In the genomic region with DNA sequence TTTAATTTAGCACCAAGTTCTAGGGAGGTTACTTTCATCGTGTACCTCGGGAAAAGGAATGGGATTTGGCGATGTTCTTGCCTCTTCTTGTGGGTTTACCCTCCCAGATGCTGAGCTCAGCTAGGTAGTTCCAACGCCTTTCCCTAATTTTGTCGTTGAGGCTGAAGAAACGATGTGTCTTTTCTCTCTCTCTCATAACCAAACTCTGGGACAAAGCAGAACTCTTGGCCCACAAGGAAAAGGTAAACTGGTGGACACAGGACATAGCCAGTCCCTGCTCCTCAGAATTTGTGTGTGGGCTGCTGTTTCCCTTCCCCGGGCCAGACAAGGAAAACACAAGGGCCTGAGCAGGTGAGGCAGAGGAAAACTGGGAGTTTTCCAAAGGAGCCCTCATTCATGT, we compare ENCODE assay signal across 12 mouse cellular contexts. TPM values are rescaled to one million over a fixed set of nuclear protein-coding genes. Genes with fewer than 3 reads are reported as not detected.
DNase-seq lines count a peak whose midpoint lies in the region; ATAC-seq lines count a peak whose summit lies in the region.
"Had no signal": no experiment of that assay in that cellular context is flagged by ENCODE, and none has a peak within 500 bp of the region (broad histone marks: within the 10 kb centered on the region; RNA-seq: fewer than 3 reads in every experiment).

No protein-coding gene starts in this region.

- WGBS in hindbrain, embryonic 11.5 days, result 26% methylated on average over 7 of the region's 7 CpGs
- WGBS in hindbrain, embryonic 16.5 days, result 31% methylated on average over 7 of the region's 7 CpGs
- 23% methylated on average over 7 of the region's 7 CpGs for WGBS in midbrain, embryonic 11.5 days
- 23% methylated on average over 7 of the region's 7 CpGs for WGBS in midbrain, embryonic 14.5 days
- WGBS in hindbrain, embryonic 15.5 days, result 33% methylated on average over 7 of the region's 7 CpGs
- WGBS in stomach, embryonic 16.5 days, result 28% methylated on average over 7 of the region's 7 CpGs

- H3K4me1 ChIP-seq in hindbrain, embryonic 11.5 days (replicated peaks; ENCODE audit: control insufficient read depth, insufficient read depth, low read length), result peaks cover 9% of the 10 kb centered on the region; the same call in 1 of the 2 replicates
- H3K4me1 ChIP-seq in hindbrain, embryonic 16.5 days (ENCODE audit: control insufficient read depth, insufficient read depth, low read depth, low read length), result peaks cover 15% of the 10 kb centered on the region
- peaks cover 9% of the 10 kb centered on the region for H3K4me1 ChIP-seq in midbrain, embryonic 11.5 days (ENCODE audit: control insufficient read depth, insufficient read depth, low read length)
- 0 out of 2 replicates have a peak, but pooled peaks cover 9% of the 10 kb centered on the region for H3K4me1 ChIP-seq in midbrain, embryonic 14.5 days (ENCODE audit: control insufficient read depth, insufficient read depth, low read length)
- peaks cover 29% of the 10 kb centered on the region for H3K4me1 ChIP-seq in hindbrain, embryonic 15.5 days (replicated peaks)
- peaks cover 10% of the 10 kb centered on the region for H3K4me1 ChIP-seq in stomach, embryonic 16.5 days (ENCODE audit: control insufficient read depth, insufficient read depth, low read length)

- no peak overlapping the region for H3K4me3 ChIP-seq in hindbrain, embryonic 11.5 days (ENCODE audit: low read depth, low read length)
- H3K4me3 ChIP-seq in hindbrain, embryonic 16.5 days (ENCODE audit: low read length), result no peak overlapping the region
- H3K4me3 ChIP-seq in midbrain, embryonic 11.5 days (ENCODE audit: low read depth, low read length), result no peak overlapping the region
- no peak overlapping the region for H3K4me3 ChIP-seq in midbrain, embryonic 14.5 days (replicated peaks; ENCODE audit: low read depth, low read length)
- H3K4me3 ChIP-seq in hindbrain, embryonic 15.5 days, result peak overlapping the region; percentile 42
- 0 out of 2 replicates have a peak overlapping the region, but pooled peaks have one; percentile 50 for H3K4me3 ChIP-seq in stomach, embryonic 16.5 days (replicated peaks; ENCODE audit: low read length)

- DNase-seq in hindbrain, embryonic 11.5 days (ENCODE audit: low spot score), result no peak
- peak; percentile 84 for DNase-seq in midbrain, embryonic 11.5 days (ENCODE audit: low spot score, missing footprints)
- DNase-seq in midbrain, embryonic 14.5 days, result no peak
- no peak for DNase-seq in thymus, adult 18-20 months
- DNase-seq: layer of hippocampus, adult 9-11 months; thymus, postnatal 14 days had no signal

- H3K9me3 ChIP-seq in hindbrain, embryonic 11.5 days (ENCODE audit: control insufficient read depth, low read length), result no peaks in the 10 kb centered on the region
- H3K9me3 ChIP-seq in hindbrain, embryonic 16.5 days (ENCODE audit: control insufficient read depth, low read length), result no peaks in the 10 kb centered on the region
- no peaks in the 10 kb centered on the region for H3K9me3 ChIP-seq in midbrain, embryonic 11.5 days (ENCODE audit: control insufficient read depth, low read length)
- no peaks in the 10 kb centered on the region for H3K9me3 ChIP-seq in midbrain, embryonic 14.5 days (ENCODE audit: control insufficient read depth, low read length)
- no peaks in the 10 kb centered on the region for H3K9me3 ChIP-seq in hindbrain, embryonic 15.5 days
- no peaks in the 10 kb centered on the region for H3K9me3 ChIP-seq in stomach, embryonic 16.5 days (replicated peaks; ENCODE audit: control insufficient read depth, low read length)
- H3K9me3 ChIP-seq: midbrain, embryonic 13.5 days had no signal

- H3K36me3 ChIP-seq in hindbrain, embryonic 11.5 days (ENCODE audit: control insufficient read depth, insufficient read depth, low read length), result no peaks in the 10 kb centered on the region
- no peaks in the 10 kb centered on the region for H3K36me3 ChIP-seq in hindbrain, embryonic 16.5 days (ENCODE audit: control insufficient read depth, insufficient read depth, low read length)
- no peaks in the 10 kb centered on the region for H3K36me3 ChIP-seq in midbrain, embryonic 11.5 days (ENCODE audit: control insufficient read depth, insufficient read depth, low read length)
- no peaks in the 10 kb centered on the region for H3K36me3 ChIP-seq in midbrain, embryonic 14.5 days (ENCODE audit: control insufficient read depth, insufficient read depth, low read length)
- H3K36me3 ChIP-seq in hindbrain, embryonic 15.5 days, result no peaks in the 10 kb centered on the region
- H3K36me3 ChIP-seq in stomach, embryonic 16.5 days (ENCODE audit: control insufficient read depth, insufficient read depth, low read length), result no peaks in the 10 kb centered on the region
- H3K36me3 ChIP-seq: midbrain, embryonic 13.5 days had no signal

- H3K4me2 ChIP-seq in hindbrain, embryonic 11.5 days (replicated peaks; ENCODE audit: low read depth, low read length), result peak overlapping the region; percentile 62; the same call in 1 of the 2 replicates
- no peak overlapping the region for H3K4me2 ChIP-seq in hindbrain, embryonic 16.5 days (ENCODE audit: low read length)
- no peak overlapping the region for H3K4me2 ChIP-seq in midbrain, embryonic 11.5 days
- no peak overlapping the region for H3K4me2 ChIP-seq in midbrain, embryonic 14.5 days (ENCODE audit: low read length)
- H3K4me2 ChIP-seq in hindbrain, embryonic 15.5 days, result peak overlapping the region; percentile 64; the same call in 1 of the 2 replicates
- peak overlapping the region; percentile 70; the same call in 1 of the 2 replicates for H3K4me2 ChIP-seq in stomach, embryonic 16.5 days (ENCODE audit: low read depth, low read length)

- peaks cover 43% of the 10 kb centered on the region for H3K27me3 ChIP-seq in hindbrain, embryonic 11.5 days (ENCODE audit: control insufficient read depth, insufficient read depth, low read length)
- H3K27me3 ChIP-seq in hindbrain, embryonic 16.5 days (replicated peaks; ENCODE audit: control insufficient read depth, insufficient read depth, low read length), result peaks cover 37% of the 10 kb centered on the region
- H3K27me3 ChIP-seq in midbrain, embryonic 11.5 days (ENCODE audit: control insufficient read depth, insufficient read depth, low read length), result peaks cover 57% of the 10 kb centered on the region
- peaks cover 54% of the 10 kb centered on the region for H3K27me3 ChIP-seq in midbrain, embryonic 14.5 days (ENCODE audit: control insufficient read depth, insufficient read depth, low read length)
- peaks cover 51% of the 10 kb centered on the region for H3K27me3 ChIP-seq in hindbrain, embryonic 15.5 days
- peaks cover 66% of the 10 kb centered on the region for H3K27me3 ChIP-seq in stomach, embryonic 16.5 days (ENCODE audit: control insufficient read depth, insufficient read depth, low read length)

- H3K27ac ChIP-seq in hindbrain, embryonic 11.5 days (ENCODE audit: low read depth, low read length), result no peak overlapping the region
- no peak overlapping the region for H3K27ac ChIP-seq in hindbrain, embryonic 16.5 days (ENCODE audit: low read depth, low read length)
- H3K27ac ChIP-seq in midbrain, embryonic 11.5 days (ENCODE audit: low read depth, low read length), result no peak overlapping the region
- H3K27ac ChIP-seq in midbrain, embryonic 14.5 days (replicated peaks; ENCODE audit: low read depth, low read length), result no peak overlapping the region
- H3K27ac ChIP-seq in hindbrain, embryonic 15.5 days (replicated peaks), result no peak overlapping the region
- no peak overlapping the region for H3K27ac ChIP-seq in stomach, embryonic 16.5 days (ENCODE audit: low read length)
- H3K27ac ChIP-seq: liver, embryonic 14.5 days; midbrain, embryonic 13.5 days had no signal

- H3K9ac ChIP-seq in hindbrain, embryonic 11.5 days (ENCODE audit: low read depth, low read length), result no peak overlapping the region
- H3K9ac ChIP-seq in hindbrain, embryonic 16.5 days (ENCODE audit: low read depth, low read length), result no peak overlapping the region
- no peak overlapping the region for H3K9ac ChIP-seq in midbrain, embryonic 11.5 days (ENCODE audit: low read length)
- no peak overlapping the region for H3K9ac ChIP-seq in midbrain, embryonic 14.5 days (replicated peaks; ENCODE audit: low read length)
- no peak overlapping the region for H3K9ac ChIP-seq in hindbrain, embryonic 15.5 days
- H3K9ac ChIP-seq in stomach, embryonic 16.5 days (ENCODE audit: low read length), result no peak overlapping the region
- H3K9ac ChIP-seq: liver, embryonic 14.5 days had no signal

- no peak for ATAC-seq in hindbrain, embryonic 11.5 days (ENCODE audit: low FRiP score)
- ATAC-seq in hindbrain, embryonic 16.5 days, result no peak
- no peak for ATAC-seq in midbrain, embryonic 11.5 days (ENCODE audit: low FRiP score)
- no peak for ATAC-seq in midbrain, embryonic 14.5 days (ENCODE audit: low FRiP score, low TSS enrichment)
- ATAC-seq in hindbrain, embryonic 15.5 days (ENCODE audit: low FRiP score, low read depth), result no peak
- ATAC-seq in stomach, embryonic 16.5 days (ENCODE audit: insufficient read depth, low FRiP score), result no peak
- ATAC-seq: midbrain, embryonic 13.5 days had no signal

RNA-seq across cellular contexts. Expression of a gene that starts 0.5 kb away (rescaled TPM):
- 17.0 and 17.1 TPM in 2 replicates for polyA plus RNA-seq in hindbrain, embryonic 11.5 days (2014; fragmentation: Nextera tagmentation; extraction: Ambion mirVana)
- polyA plus RNA-seq in hindbrain, embryonic 16.5 days (2015; fragmentation: Nextera tagmentation; extraction: Ambion mirVana), result 18.0 TPM in 2 replicates
- 12.5 and 14.6 TPM in 2 replicates for polyA plus RNA-seq in midbrain, embryonic 11.5 days (2014; fragmentation: Nextera tagmentation; extraction: Ambion mirVana)
- polyA plus RNA-seq in midbrain, embryonic 14.5 days (2014; fragmentation: Nextera tagmentation; extraction: Ambion mirVana), result 10.6 and 16.3 TPM in 2 replicates
- polyA plus RNA-seq in hindbrain, embryonic 15.5 days (2015; fragmentation: Nextera tagmentation; extraction: Ambion mirVana), result 17.4 and 20.0 TPM in 2 replicates
- 25.4 and 25.5 TPM in 2 replicates for polyA plus RNA-seq in stomach, embryonic 16.5 days (2015; fragmentation: Nextera tagmentation; extraction: Ambion mirVana)

RNA-seq across cellular contexts. Expression of a gene that starts 8.1 kb away (rescaled TPM):
- polyA plus RNA-seq in hindbrain, embryonic 11.5 days (2014; fragmentation: Nextera tagmentation; extraction: Ambion mirVana), result 20.7 and 21.2 TPM in 2 replicates
- 47.7 and 50.0 TPM in 2 replicates for polyA plus RNA-seq in hindbrain, embryonic 16.5 days (2015; fragmentation: Nextera tagmentation; extraction: Ambion mirVana)
- polyA plus RNA-seq in midbrain, embryonic 11.5 days (2014; fragmentation: Nextera tagmentation; extraction: Ambion mirVana), result 15.5 and 16.0 TPM in 2 replicates
- polyA plus RNA-seq in midbrain, embryonic 14.5 days (2014; fragmentation: Nextera tagmentation; extraction: Ambion mirVana), result 37.4 and 44.9 TPM in 2 replicates
- polyA plus RNA-seq in hindbrain, embryonic 15.5 days (2015; fragmentation: Nextera tagmentation; extraction: Ambion mirVana), result 38.5 and 46.8 TPM in 2 replicates
- 19.3 and 19.7 TPM in 2 replicates for polyA plus RNA-seq in stomach, embryonic 16.5 days (2015; fragmentation: Nextera tagmentation; extraction: Ambion mirVana)

RNA-seq across cellular contexts. Expression of a gene that starts 15.2 kb away (rescaled TPM):
- polyA plus RNA-seq in hindbrain, embryonic 11.5 days (2014; fragmentation: Nextera tagmentation; extraction: Ambion mirVana), result 0.35 TPM in 1 of 2 replicates, not detected in the other
- not detected in 2 replicates for polyA plus RNA-seq in hindbrain, embryonic 16.5 days (2015; fragmentation: Nextera tagmentation; extraction: Ambion mirVana)
- not detected in 2 replicates for polyA plus RNA-seq in midbrain, embryonic 11.5 days (2014; fragmentation: Nextera tagmentation; extraction: Ambion mirVana)
- not detected in 2 replicates for polyA plus RNA-seq in midbrain, embryonic 14.5 days (2014; fragmentation: Nextera tagmentation; extraction: Ambion mirVana)
- polyA plus RNA-seq in hindbrain, embryonic 15.5 days (2015; fragmentation: Nextera tagmentation; extraction: Ambion mirVana), result not detected in 2 replicates
- 0.31 TPM in 1 of 2 replicates, not detected in the other for polyA plus RNA-seq in stomach, embryonic 16.5 days (2015; fragmentation: Nextera tagmentation; extraction: Ambion mirVana)
- polyA plus RNA-seq: midbrain, embryonic 13.5 days had no signal

RNA-seq across cellular contexts. Expression of a gene that starts 21.8 kb away (rescaled TPM):
- 62.2 and 63.7 TPM in 2 replicates for polyA plus RNA-seq in hindbrain, embryonic 11.5 days (2014; fragmentation: Nextera tagmentation; extraction: Ambion mirVana)
- polyA plus RNA-seq in hindbrain, embryonic 16.5 days (2015; fragmentation: Nextera tagmentation; extraction: Ambion mirVana), result 68.9 and 71.9 TPM in 2 replicates
- polyA plus RNA-seq in midbrain, embryonic 11.5 days (2014; fragmentation: Nextera tagmentation; extraction: Ambion mirVana), result 61.6 and 65.4 TPM in 2 replicates
- polyA plus RNA-seq in midbrain, embryonic 14.5 days (2014; fragmentation: Nextera tagmentation; extraction: Ambion mirVana), result 57.0 and 72.9 TPM in 2 replicates
- polyA plus RNA-seq in hindbrain, embryonic 15.5 days (2015; fragmentation: Nextera tagmentation; extraction: Ambion mirVana), result 56.8 and 64.9 TPM in 2 replicates
- polyA plus RNA-seq in stomach, embryonic 16.5 days (2015; fragmentation: Nextera tagmentation; extraction: Ambion mirVana), result 54.2 and 55.3 TPM in 2 replicates

RNA-seq across cellular contexts. Expression of a gene that starts 26.3 kb away (rescaled TPM):
- not detected in 2 replicates for polyA plus RNA-seq in hindbrain, embryonic 11.5 days (2014; fragmentation: Nextera tagmentation; extraction: Ambion mirVana)
- not detected in 2 replicates for polyA plus RNA-seq in hindbrain, embryonic 16.5 days (2015; fragmentation: Nextera tagmentation; extraction: Ambion mirVana)
- not detected in 2 replicates for polyA plus RNA-seq in midbrain, embryonic 11.5 days (2014; fragmentation: Nextera tagmentation; extraction: Ambion mirVana)
- polyA plus RNA-seq in midbrain, embryonic 14.5 days (2014; fragmentation: Nextera tagmentation; extraction: Ambion mirVana), result not detected in 2 replicates
- not detected in 2 replicates for polyA plus RNA-seq in hindbrain, embryonic 15.5 days (2015; fragmentation: Nextera tagmentation; extraction: Ambion mirVana)
- polyA plus RNA-seq in stomach, embryonic 16.5 days (2015; fragmentation: Nextera tagmentation; extraction: Ambion mirVana), result not detected in 2 replicates
- polyA plus RNA-seq: liver, embryonic 14.5 days; midbrain, embryonic 13.5 days; small intestine, adult 2 months had no signal

Comparison
In these comparisons a context has a peak if more than half of its experiments do, and no peak if none do; other contexts are left out.
1. H3K4me2 ChIP-seq: peak in hindbrain, embryonic 11.5 days (single experiment), hindbrain, embryonic 15.5 days (single experiment) and stomach, embryonic 16.5 days (single experiment); none in hindbrain, embryonic 16.5 days (single experiment), midbrain, embryonic 11.5 days (single experiment) and midbrain, embryonic 14.5 days (single experiment).
2. H3K4me3 ChIP-seq: peak in hindbrain, embryonic 15.5 days (single experiment) and stomach, embryonic 16.5 days (single experiment); none in hindbrain, embryonic 11.5 days (single experiment), hindbrain, embryonic 16.5 days (single experiment), midbrain, embryonic 11.5 days (single experiment) and midbrain, embryonic 14.5 days (single experiment).